Mouse (Mus musculus) layer of hippocampus, adult 9-10 months (tissue): ENCODE measurements around the gene Eif2b5.

Experiments used
- DNase-seq: peaks from one replicate; pipeline ENCODE4 v3.0.0; 2022; ENCODE audit warnings: low spot score

The Eif2b5 gene

GRCm38 (mm10) chr16:20537071-20537471 lies 38.5 kb downstream of the Eif2b5 start:
- no peak for DNase-seq

GRCm38 (mm10) chr16:20537601-20538320 lies 39.1 kb downstream of the Eif2b5 start:
- DNase-seq: no peak

DNA sequence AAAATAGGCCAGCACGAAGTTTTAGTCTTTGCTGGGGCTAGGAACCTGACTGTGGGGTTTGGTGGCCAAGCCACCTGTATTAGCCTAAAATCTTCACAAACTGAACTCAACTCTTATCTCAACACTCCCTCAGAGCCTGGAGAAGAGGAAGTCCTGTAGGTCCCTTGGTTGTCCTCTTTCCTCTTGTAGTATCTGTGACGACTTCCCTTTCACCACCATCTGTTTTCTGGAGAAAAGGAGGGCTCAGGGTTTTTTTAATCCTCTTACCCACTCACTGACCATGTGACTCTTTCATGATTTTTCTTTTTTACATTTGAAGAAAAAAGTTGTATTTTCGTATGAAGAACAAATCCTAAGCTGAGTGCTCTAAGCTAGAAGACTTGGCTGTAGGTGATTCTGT lies 41.0 kb downstream of the Eif2b5 start:
- DNase-seq: no peak

- no peak for DNase-seq
These were observed 41.8 kb downstream of the Eif2b5 start for GRCm38 (mm10) chr16:20540438-20540837.

GRCm38 (mm10) chr16:20545696-20546095 lies 47.1 kb downstream of the Eif2b5 start:
- DNase-seq: no peak

GRCm38 (mm10) chr16:20547423-20547822 lies 48.8 kb downstream of the Eif2b5 start:
- DNase-seq: no peak

DNA sequence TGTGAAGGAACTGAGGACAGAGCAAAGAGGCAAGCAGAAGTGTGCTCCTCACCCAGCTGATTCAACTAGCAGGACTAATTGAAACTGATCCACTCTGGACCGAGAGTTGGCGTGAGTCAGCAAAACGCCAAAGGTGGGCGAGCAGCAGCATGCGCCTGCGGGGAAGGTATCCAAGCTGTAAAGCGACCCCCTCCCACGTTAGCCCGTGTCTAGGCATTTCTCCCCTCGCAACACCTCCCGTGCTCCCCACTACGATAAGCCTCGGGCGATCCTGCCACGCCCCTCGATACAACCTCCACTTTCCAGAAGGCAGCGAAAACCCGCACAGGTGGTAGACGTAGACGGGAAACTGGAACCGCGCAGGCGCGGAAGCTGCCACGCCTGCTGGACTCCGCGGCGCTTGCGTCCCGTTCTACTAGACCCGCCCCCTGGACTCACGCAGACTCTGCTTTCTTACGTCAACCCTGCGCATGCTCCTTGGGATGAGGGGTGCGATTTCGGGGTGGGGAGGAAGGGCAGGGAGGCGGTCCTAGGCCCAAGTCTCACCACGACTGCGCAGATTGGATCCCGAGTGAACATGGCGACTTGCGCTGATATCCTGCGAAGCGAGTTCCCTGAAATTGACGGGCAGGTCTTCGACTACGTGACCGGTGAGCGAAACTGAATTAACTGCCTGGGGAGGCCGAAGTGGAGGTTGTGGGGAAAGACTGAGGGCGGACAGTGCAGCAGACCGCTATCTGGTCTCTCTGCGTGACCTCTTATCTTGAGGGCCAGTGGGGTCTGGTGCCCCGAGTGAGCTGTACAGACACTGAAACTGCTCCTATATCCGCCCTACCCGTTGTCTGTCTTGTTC lies 49.7 kb downstream of the Eif2b5 start, which contains the start of gene Abcf3:
Gene Abcf3 (plus strand): TSS at position 482 of the 853 bp plus-strand sequence.
- peak; percentile 86 for DNase-seq

DNA sequence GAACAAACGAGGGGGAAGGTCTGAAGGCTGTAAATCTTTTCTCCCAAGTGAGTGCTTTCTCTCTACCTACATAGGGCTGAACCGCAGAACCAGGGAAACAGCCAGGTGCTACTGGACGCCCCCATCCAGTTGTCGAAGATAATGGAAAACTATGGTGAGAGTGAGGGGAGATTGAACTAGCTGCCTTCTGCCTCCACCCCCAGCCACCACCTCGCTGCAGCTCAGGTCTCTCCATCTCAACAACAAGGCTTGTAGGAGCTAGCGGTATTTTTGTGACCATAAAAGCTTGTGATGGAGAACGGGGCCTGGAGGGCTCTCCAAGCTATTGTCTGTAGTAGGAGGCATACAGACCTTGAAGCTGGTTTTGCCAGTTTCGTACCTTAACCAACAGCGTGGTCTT lies 50.5 kb downstream of the Eif2b5 start:
- no peak for DNase-seq

GRCm38 (mm10) chr16:20551691-20552090 lies 53.1 kb downstream of the Eif2b5 start:
- no peak for DNase-seq

GRCm38 (mm10) chr16:20552594-20552993 lies 54.0 kb downstream of the Eif2b5 start:
- no peak for DNase-seq

DNA sequence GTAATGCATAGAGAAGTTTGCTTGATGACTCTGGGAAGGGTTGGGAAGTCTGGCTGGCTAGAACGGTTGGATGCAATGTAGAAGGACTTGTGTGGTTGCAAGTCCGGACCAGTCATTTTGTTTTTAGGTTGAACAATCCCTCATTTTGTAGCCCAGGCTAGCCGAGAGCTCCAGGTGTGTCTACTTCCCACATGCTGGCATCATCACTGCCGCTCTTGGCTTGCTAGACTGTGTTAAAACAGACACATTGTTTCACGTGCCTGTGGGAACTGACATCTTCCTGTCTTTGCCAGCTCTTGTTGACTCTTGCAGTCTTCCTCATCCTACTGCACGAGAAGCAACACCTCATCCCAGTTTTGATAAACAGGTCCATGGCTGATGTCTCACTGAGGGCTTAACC lies 56.4 kb downstream of the Eif2b5 start:
- DNase-seq: no peak

DNA sequence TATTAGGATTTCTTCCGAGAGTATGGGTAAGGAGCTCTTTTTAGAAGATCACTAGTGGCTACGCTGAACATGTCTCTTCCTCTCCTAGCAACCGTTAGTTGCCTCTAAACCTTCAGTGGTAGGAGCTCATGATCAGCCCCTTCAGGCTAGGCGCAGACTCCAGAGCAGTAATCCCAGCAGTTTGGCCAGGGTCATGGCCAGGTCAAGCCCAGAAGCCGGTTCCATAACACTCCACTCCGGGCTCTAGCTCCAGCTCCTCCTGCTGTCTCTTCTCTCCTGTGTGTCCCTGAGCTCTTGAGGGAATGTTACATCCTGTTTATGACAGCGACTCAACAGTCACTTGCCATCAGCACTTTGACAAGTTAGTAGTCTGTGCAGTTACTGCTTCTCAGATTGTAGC lies 58.8 kb downstream of the Eif2b5 start:
- DNase-seq: no peak
